Mouse (Mus musculus) ovary, postnatal 10 days (tissue): ENCODE results near the gene Igll1.

Experiments
- DNase-seq: peaks from one replicate; pipeline ENCODE4 v3.0.0; 2022; ENCODE audit warnings: low spot score

Igll1 gene

GRCm38 (mm10) chr16:16852411-16852810, 11.4 kb downstream of the Igll1 start:
- no peak for DNase-seq

GRCm38 (mm10) chr16:16849196-16849595, 14.6 kb downstream of the Igll1 start:
- no peak for DNase-seq

DNA sequence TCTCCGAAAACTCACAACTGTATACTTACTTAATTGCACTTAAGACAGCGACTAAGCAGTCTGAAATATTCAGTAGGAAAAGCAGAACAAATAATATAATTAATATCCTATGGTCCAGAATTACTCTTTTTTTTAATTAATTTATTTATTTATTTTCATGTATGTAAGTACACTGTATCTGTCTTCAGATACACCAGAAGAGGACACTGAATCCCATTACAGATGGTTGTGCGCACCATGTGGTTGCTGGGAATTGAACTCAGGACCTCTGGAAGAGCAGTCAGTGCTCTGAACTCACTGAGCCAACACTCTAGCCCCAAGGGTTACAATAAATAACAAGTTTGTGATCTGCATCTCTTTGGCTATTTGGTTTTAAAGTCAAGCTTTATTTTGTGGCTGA, 34.1 kb downstream of the Igll1 start:
- DNase-seq: no peak

DNA sequence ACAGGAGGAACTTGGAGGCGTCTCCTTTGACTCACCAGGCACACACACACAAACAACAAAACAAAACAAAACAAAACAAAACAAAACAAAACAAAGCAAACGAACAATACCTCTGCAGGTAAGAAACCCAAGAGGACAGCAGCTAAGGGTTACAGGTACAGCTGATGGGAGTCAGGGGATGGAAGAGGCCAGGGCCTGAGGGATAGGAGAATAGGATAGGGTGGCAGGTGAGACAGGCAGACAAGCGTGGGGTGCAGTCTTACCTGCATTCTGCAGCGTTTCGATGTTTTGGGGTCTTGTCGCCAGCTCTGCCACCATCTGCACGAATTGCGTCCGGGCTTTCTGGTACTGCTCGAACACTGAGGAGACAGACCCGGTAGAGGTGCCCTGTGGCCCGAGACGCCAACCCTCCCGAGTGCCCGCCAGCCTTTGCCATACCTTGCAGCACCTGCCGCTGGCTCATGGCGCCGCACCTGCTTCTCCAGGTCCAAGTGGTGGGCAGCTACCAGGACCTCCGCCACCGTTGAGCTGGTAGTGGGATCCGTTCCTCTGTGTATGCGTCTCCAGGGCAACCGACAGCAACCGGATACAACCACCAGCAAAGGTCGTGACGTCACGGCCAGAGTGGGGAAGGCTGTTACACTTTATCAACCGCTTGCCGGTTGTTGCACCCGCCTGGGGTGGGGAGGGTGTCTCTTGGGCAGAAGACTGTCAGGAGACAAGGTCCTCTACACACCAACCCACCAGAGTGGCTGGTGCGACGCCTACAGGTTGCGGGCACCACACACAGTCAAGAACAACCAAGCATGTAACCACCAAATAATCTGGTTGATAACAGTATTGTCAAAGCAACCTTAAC, 34.8 kb downstream of the Igll1 start, which contains the start of gene Spag6l:
Gene Spag6l (minus strand): TSS at position 700 of the 859 bp plus-strand sequence.
- DNase-seq: no peak

DNA sequence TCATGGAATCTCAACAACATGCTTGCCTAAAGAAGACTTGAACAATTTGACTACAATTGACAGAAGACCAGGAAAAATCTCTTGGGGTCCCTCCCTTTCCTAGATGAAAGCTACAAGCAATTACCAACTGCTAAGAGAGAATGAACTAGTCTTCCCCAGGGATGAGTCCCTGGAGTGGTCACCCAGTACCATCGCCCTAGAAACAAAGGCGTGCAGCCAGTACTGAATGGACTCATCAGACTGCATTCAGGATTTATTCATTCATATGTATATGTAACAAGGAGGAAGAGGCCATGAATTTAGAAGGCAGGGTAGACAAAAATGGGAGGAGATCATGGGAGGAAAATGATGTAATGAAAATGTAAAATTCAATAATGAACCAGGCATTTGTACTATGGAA, 37.6 kb downstream of the Igll1 start:
- DNase-seq: no peak

GRCm38 (mm10) chr16:16825476-16825875, 38.3 kb downstream of the Igll1 start:
- no peak for DNase-seq
